Mouse (Mus musculus) 416B (cell line): ENCODE results near the gene Rnf123.

Source experiments
- DNase-seq: peaks from one replicate; pipeline ENCODE4 v3.0.0; 2011; ENCODE audit warnings: low read depth

Gene Rnf123

GRCm38 (mm10) chr9:108082988-108083431 is at the start of gene Rnf123:
Rnf123 (minus strand) TSS chr9:108083346.
- DNase-seq, result no peak

GRCm38 (mm10) chr9:108132373-108132772 is 49.2 kb upstream of the Rnf123 start:
- no peak for DNase-seq

- DNase-seq, result no peak
These were observed 48.4 kb upstream of the Rnf123 start for GRCm38 (mm10) chr9:108131502-108131901.

- DNase-seq, result no peak
These were observed 46.1 kb upstream of the Rnf123 start for GRCm38 (mm10) chr9:108129042-108129948.

GRCm38 (mm10) chr9:108128248-108128647 is 45.1 kb upstream of the Rnf123 start:
- DNase-seq, result peak; percentile 24

GRCm38 (mm10) chr9:108126436-108127180 is 43.5 kb upstream of the Rnf123 start:
- no peak for DNase-seq

GRCm38 (mm10) chr9:108125731-108126130 is 42.6 kb upstream of the Rnf123 start:
- no peak for DNase-seq

GRCm38 (mm10) chr9:108123916-108124315 is 40.8 kb upstream of the Rnf123 start:
- peak; percentile 33 for DNase-seq

- DNase-seq, result no peak
These were observed 38.2 kb upstream of the Rnf123 start for GRCm38 (mm10) chr9:108121170-108121969.

GRCm38 (mm10) chr9:108120671-108121070 is 37.5 kb upstream of the Rnf123 start:
- DNase-seq, result peak; percentile 93

- DNase-seq, result no peak
These were observed 36.8 kb upstream of the Rnf123 start for GRCm38 (mm10) chr9:108119891-108120411.

- DNase-seq, result no peak
These were observed 34.0 kb upstream of the Rnf123 start for GRCm38 (mm10) chr9:108117143-108117542.

- no peak for DNase-seq
These were observed 32.3 kb upstream of the Rnf123 start for GRCm38 (mm10) chr9:108115290-108116077.

GRCm38 (mm10) chr9:108112719-108113340 is 29.7 kb upstream of the Rnf123 start:
- no peak for DNase-seq

- no peak for DNase-seq
These were observed 28.5 kb upstream of the Rnf123 start for GRCm38 (mm10) chr9:108111593-108112121.

GRCm38 (mm10) chr9:108111101-108111592 is 28.0 kb upstream of the Rnf123 start:
- DNase-seq, result no peak

GRCm38 (mm10) chr9:108110160-108110559 is 27.0 kb upstream of the Rnf123 start:
- no peak for DNase-seq

GRCm38 (mm10) chr9:108107867-108108266 is 24.7 kb upstream of the Rnf123 start:
- DNase-seq, result no peak

- no peak for DNase-seq
These were observed 22.9 kb upstream of the Rnf123 start for GRCm38 (mm10) chr9:108106090-108106489.

GRCm38 (mm10) chr9:108105549-108105863 is 22.4 kb upstream of the Rnf123 start:
- DNase-seq, result no peak
